Mouse (Mus musculus) heart, embryonic 10.5 days (tissue): Measurements from ENCODE around the gene Tmem37. TPM values are rescaled to one million over a fixed set of nuclear protein-coding genes. Genes with fewer than 3 reads are reported as not detected.

Experiments used
- DNase-seq: peaks from one replicate; pipeline ENCODE4 v3.0.0-alpha.2; 2017; ENCODE audit warnings: low spot score
- H3K27ac ChIP-seq: fragments of 300-500 bp; sonication (generic); 2 replicates; pipeline ENCODE4 v1.5.1; 2016; ENCODE audit warnings: mild to moderate bottlenecking
- H3K27me3 ChIP-seq: fragments of 300-500 bp; sonication (generic); 2 replicates; pipeline ENCODE4 v1.6.1; 2016; ENCODE audit warnings: mild to moderate bottlenecking; ENCODE audit not compliant: poor library complexity, insufficient read depth, severe bottlenecking
- H3K36me3 ChIP-seq: fragments of 300-500 bp; sonication (generic); 2 replicates; pipeline ENCODE4 v1.6.1; 2016; ENCODE audit warnings: mild to moderate bottlenecking, moderate library complexity
- H3K4me1 ChIP-seq: fragments of 300-500 bp; sonication (generic); 2 replicates; pipeline ENCODE4 v1.6.1; 2016; ENCODE audit warnings: mild to moderate bottlenecking
- H3K4me3 ChIP-seq: fragments of 300-500 bp; sonication (generic); 2 replicates; pipeline ENCODE4 v1.5.1; 2016; ENCODE audit warnings: mild to moderate bottlenecking, moderate library complexity
- H3K9me3 ChIP-seq: fragments of 300-500 bp; sonication (generic); 2 replicates; pipeline ENCODE4 v1.6.1; 2016; ENCODE audit warnings: mild to moderate bottlenecking, moderate library complexity
- WGBS: fragments of 180-500 bp; shearing (Covaris S2); methylation state at CpG from one replicate; pipeline ENCODE4 v1.1.7; 2016; 5-methylcytosine and 5-hydroxymethylcytosine counted together
- polyA plus RNA-seq: library from polyadenylated mRNA; unstranded; fragments of >200 nt; fragmentation: Nextera tagmentation; extraction: Ambion mirVana; gene quantifications from 2 replicates; pipeline ENCODE4 v1.2.1, GENCODE M21; 2016

The Tmem37 gene
- polyA plus RNA-seq, result 17.5 and 22.5 TPM in 2 replicates

GRCm38 (mm10) chr1:120073519-120074306 is at the start of gene Tmem37:
TSS of gene Tmem37 (minus strand) at chr1:120074074.
- WGBS, result 2% methylated on average over 40 of the region's 40 CpGs
- H3K27ac ChIP-seq, result peak within 1 kb of the TSS; percentile 78
- peak within 1 kb of the TSS; percentile 57 for H3K4me3 ChIP-seq
- peaks cover 55% of the 10 kb centered on the region for H3K4me1 ChIP-seq
- no peaks in the 10 kb centered on the region for H3K36me3 ChIP-seq
- no peaks in the 10 kb centered on the region for H3K9me3 ChIP-seq
- H3K27me3 ChIP-seq, result peaks cover 24% of the 10 kb centered on the region
- peak; percentile 91 for DNase-seq

- 90% methylated on average over 8 of the region's 8 CpGs for WGBS
- Histone ChIP-seq H3K4me3 (no peak overlapping the region), H3K27me3 (no peaks in the 10 kb centered on the region)
These were observed 48.9 kb upstream of the Tmem37 start for GRCm38 (mm10) chr1:120122634-120123383.

GRCm38 (mm10) chr1:120121930-120122530 is 48.2 kb upstream of the Tmem37 start:
- Histone ChIP-seq H3K4me3 (peak overlapping the region; percentile 74), H3K27ac (peak overlapping the region; percentile 93), H3K9me3 (no peaks in the 10 kb centered on the region), H3K36me3 (peaks cover 20% of the 10 kb centered on the region; the same call in 1 of the 2 replicates), H3K4me1 (peaks cover 33% of the 10 kb centered on the region), H3K27me3 (no peaks in the 10 kb centered on the region)
- 89% methylated on average over 9 of the region's 9 CpGs for WGBS
- no peak for DNase-seq

More at GRCm38 (mm10) chr1:120122634-120123383, 48.9 kb upstream of the Tmem37 start:
- Histone ChIP-seq H3K36me3 (peaks cover 15% of the 10 kb centered on the region; the same call in 1 of the 2 replicates), H3K27ac (no peak overlapping the region; the same call in 1 of the 2 replicates), H3K4me1 (peaks cover 29% of the 10 kb centered on the region), H3K9me3 (no peaks in the 10 kb centered on the region)
- DNase-seq, result no peak

GRCm38 (mm10) chr1:120120969-120121811 is 47.3 kb upstream of the Tmem37 start, which contains the start of the genes Dbi and 3110009E18Rik:
TSS of gene Dbi (minus strand) at chr1:120121078.
TSS of gene 3110009E18Rik (plus strand) at chr1:120121187.
- Histone ChIP-seq H3K9me3 (no peaks in the 10 kb centered on the region), H3K27ac (peak within 1 kb of the TSS; percentile 93), H3K36me3 (peaks cover 25% of the 10 kb centered on the region), H3K27me3 (no peaks in the 10 kb centered on the region), H3K4me1 (peaks cover 33% of the 10 kb centered on the region), H3K4me3 (peak within 1 kb of the TSS; percentile 74)
- DNase-seq, result peak; percentile 99
- 2% methylated on average over 52 of the region's 52 CpGs for WGBS

- Histone ChIP-seq H3K27ac (peak overlapping the region; percentile 93), H3K4me3 (peak overlapping the region; percentile 74), H3K36me3 (peaks cover 33% of the 10 kb centered on the region), H3K4me1 (peaks cover 33% of the 10 kb centered on the region), H3K9me3 (no peaks in the 10 kb centered on the region), H3K27me3 (no peaks in the 10 kb centered on the region)
- DNase-seq, result peak; percentile 78
- WGBS, result 4% methylated on average over 24 of the region's 24 CpGs
These were observed 46.5 kb upstream of the Tmem37 start for GRCm38 (mm10) chr1:120120141-120120968.

- H3K9me3 ChIP-seq, result peaks cover 6% of the 10 kb centered on the region
- H3K4me1 ChIP-seq, result peaks cover 33% of the 10 kb centered on the region
- DNase-seq, result no peak
- peak overlapping the region; percentile 93 for H3K27ac ChIP-seq
- H3K4me3 ChIP-seq, result peak overlapping the region; percentile 74; the same call in 1 of the 2 replicates
- peaks cover 43% of the 10 kb centered on the region for H3K36me3 ChIP-seq
- H3K27me3 ChIP-seq, result no peaks in the 10 kb centered on the region
- WGBS, result 86% methylated on average over 4 of the region's 4 CpGs
These were observed 45.5 kb upstream of the Tmem37 start for GRCm38 (mm10) chr1:120119389-120119788.

- DNase-seq, result no peak
- Histone ChIP-seq H3K4me3 (no peak overlapping the region), H3K27ac (no peak overlapping the region), H3K4me1 (peaks cover 33% of the 10 kb centered on the region), H3K9me3 (peaks cover 8% of the 10 kb centered on the region), H3K36me3 (peaks cover 48% of the 10 kb centered on the region), H3K27me3 (no peaks in the 10 kb centered on the region)
- 89% methylated on average over 2 of the region's 2 CpGs for WGBS
These were observed 45.0 kb upstream of the Tmem37 start for GRCm38 (mm10) chr1:120118854-120119253.

GRCm38 (mm10) chr1:120116106-120116505 is 42.2 kb upstream of the Tmem37 start:
- Histone ChIP-seq H3K9me3 (peaks cover 8% of the 10 kb centered on the region), H3K27me3 (no peaks in the 10 kb centered on the region), H3K36me3 (peaks cover 70% of the 10 kb centered on the region), H3K4me3 (no peak overlapping the region), H3K27ac (no peak overlapping the region), H3K4me1 (peaks cover 28% of the 10 kb centered on the region)
- 77% methylated on average over 11 of the region's 11 CpGs for WGBS
- DNase-seq, result no peak

GRCm38 (mm10) chr1:120115671-120116081 is 41.8 kb upstream of the Tmem37 start:
- DNase-seq, result no peak
- Histone ChIP-seq H3K4me3 (no peak overlapping the region), H3K4me1 (peaks cover 28% of the 10 kb centered on the region), H3K27ac (peak overlapping the region; percentile 3; the same call in 1 of the 2 replicates), H3K9me3 (peaks cover 8% of the 10 kb centered on the region), H3K36me3 (peaks cover 70% of the 10 kb centered on the region), H3K27me3 (no peaks in the 10 kb centered on the region)
- 78% methylated on average over 9 of the region's 9 CpGs for WGBS

- H3K4me3 ChIP-seq, result no peak overlapping the region
- 77% methylated on average over 12 of the region's 12 CpGs for WGBS
- H3K27me3 ChIP-seq, result no peaks in the 10 kb centered on the region; the same call in 1 of the 2 replicates
- 0 out of 2 replicates have a peak, but pooled peaks cover 5% of the 10 kb centered on the region for H3K4me1 ChIP-seq
- DNase-seq, result no peak
- H3K9me3 ChIP-seq, result peaks cover 8% of the 10 kb centered on the region
- H3K27ac ChIP-seq, result no peak overlapping the region
- H3K36me3 ChIP-seq, result peaks cover 55% of the 10 kb centered on the region
These were observed 38.6 kb upstream of the Tmem37 start for GRCm38 (mm10) chr1:120112251-120113187.
